Mouse (Mus musculus): ENCODE data around the gene Erbb2.

- no peak for TF ChIP-seq CTCF (IDR thresholded peaks at IDR 0.05; ENCODE audit: low read depth, low read length)
- no peak for TF ChIP-seq POLR2A (IDR thresholded peaks at IDR 0.05; ENCODE audit: insufficient read depth, low read length)
- TF ChIP-seq EP300 (IDR thresholded peaks at IDR 0.05; ENCODE audit: insufficient read depth, low read depth, low read length), result no peak
Measured at GRCm38 (mm10) chr11:98479940-98480497, 67.7 kb downstream of the Erbb2 start.

Measured in ES-Bruce4 (cell line).